Mouse (Mus musculus) layer of hippocampus, adult 11-12 months (tissue): ENCODE data around the gene St6galnac5.

Source experiments
- DNase-seq: peaks from one replicate; pipeline ENCODE4 v3.0.0; 2022; ENCODE audit warnings: low spot score

St6galnac5 gene

GRCm38 (mm10) chr3:152913150-152913549, 68.9 kb downstream of the St6galnac5 start:
- DNase-seq = no peak

GRCm38 (mm10) chr3:152912216-152913101, 69.6 kb downstream of the St6galnac5 start:
- DNase-seq = no peak

- no peak for DNase-seq
Observed at GRCm38 (mm10) chr3:152911578-152911977, 70.5 kb downstream of the St6galnac5 start.

- DNase-seq = no peak
Observed at GRCm38 (mm10) chr3:152907683-152908082, 74.4 kb downstream of the St6galnac5 start.

- DNase-seq = peak; percentile 51
Observed at GRCm38 (mm10) chr3:152907087-152907486, 75.0 kb downstream of the St6galnac5 start.

GRCm38 (mm10) chr3:152905800-152906199, 76.2 kb downstream of the St6galnac5 start:
- no peak for DNase-seq

GRCm38 (mm10) chr3:152905026-152905425, 77.0 kb downstream of the St6galnac5 start:
- no peak for DNase-seq

GRCm38 (mm10) chr3:152898906-152899305, 83.1 kb downstream of the St6galnac5 start:
- DNase-seq = no peak

- DNase-seq = no peak
Observed at GRCm38 (mm10) chr3:152897196-152897595, 84.8 kb downstream of the St6galnac5 start.

- DNase-seq = no peak
Observed at GRCm38 (mm10) chr3:152896111-152896510, 85.9 kb downstream of the St6galnac5 start.

GRCm38 (mm10) chr3:152894935-152895334, 87.1 kb downstream of the St6galnac5 start:
- DNase-seq = no peak

GRCm38 (mm10) chr3:152888116-152888515, 93.9 kb downstream of the St6galnac5 start:
- no peak for DNase-seq

GRCm38 (mm10) chr3:152886749-152887148, 95.3 kb downstream of the St6galnac5 start:
- DNase-seq = no peak

GRCm38 (mm10) chr3:152883556-152883955, 98.5 kb downstream of the St6galnac5 start:
- no peak for DNase-seq

GRCm38 (mm10) chr3:152881706-152882105, 100.3 kb downstream of the St6galnac5 start:
- no peak for DNase-seq

- no peak for DNase-seq
Observed at GRCm38 (mm10) chr3:152880121-152880835, 101.8 kb downstream of the St6galnac5 start.

- no peak for DNase-seq
Observed at GRCm38 (mm10) chr3:152875723-152876290, 106.2 kb downstream of the St6galnac5 start.

- DNase-seq = peak; percentile 38
Observed at GRCm38 (mm10) chr3:152874431-152875355, 107.4 kb downstream of the St6galnac5 start.

GRCm38 (mm10) chr3:152872596-152872995, 109.5 kb downstream of the St6galnac5 start:
- no peak for DNase-seq

- DNase-seq = no peak
Observed at GRCm38 (mm10) chr3:152872054-152872453, 110.0 kb downstream of the St6galnac5 start.

GRCm38 (mm10) chr3:152867654-152868525, 114.2 kb downstream of the St6galnac5 start:
- no peak for DNase-seq
